Mouse (Mus musculus) liver, embryonic 15.5 days (tissue): ENCODE measurements around the gene Gm45753. TPM values are rescaled to one million over a fixed set of nuclear protein-coding genes. Genes with fewer than 3 reads are reported as not detected.
A peak's percentile ranks its signal among the peaks of the same experiment; 100 is the strongest.
"Not testable (repeated sequence)": the region's sequence is repeated elsewhere in the genome, so short reads cannot be mapped to it uniquely, and the experiment has no call there.

Source experiments
- ATAC-seq: fragments of 200-750 bp; cut with Nextera tagmentation; 2 replicates; pipeline ENCODE4 v1.8.0; 2017; ENCODE audit warnings: moderate number of reproducible peaks, mild to moderate bottlenecking, moderate library complexity; ENCODE audit not compliant: insufficient read depth
- H3K27ac ChIP-seq: fragments of 300-500 bp; sonication (generic); replicated peaks from 2 replicates; pipeline ENCODE4 v1.5.1; 2015; ENCODE audit warnings: mild to moderate bottlenecking, inconsistent platforms
- H3K27me3 ChIP-seq: fragments of 300-500 bp; sonication (generic); 2 replicates; pipeline ENCODE4 v1.6.1; 2015; ENCODE audit warnings: mild to moderate bottlenecking, inconsistent platforms
- H3K36me3 ChIP-seq: fragments of 300-500 bp; sonication (generic); replicated peaks from 2 replicates; pipeline ENCODE4 v1.6.1; 2015; ENCODE audit warnings: moderate library complexity, mild to moderate bottlenecking, inconsistent platforms
- H3K4me1 ChIP-seq: fragments of 300-500 bp; sonication (generic); replicated peaks from 2 replicates; pipeline ENCODE4 v1.6.1; 2015; ENCODE audit warnings: inconsistent platforms
- H3K4me2 ChIP-seq: fragments of 300-500 bp; sonication (generic); 2 replicates; pipeline ENCODE4 v1.6.1; 2015; ENCODE audit warnings: moderate library complexity, mild to moderate bottlenecking, inconsistent platforms
- H3K4me3 ChIP-seq: fragments of 300-500 bp; sonication (generic); replicated peaks from 2 replicates; pipeline ENCODE4 v1.5.1; 2015; ENCODE audit warnings: mild to moderate bottlenecking, inconsistent platforms
- H3K9ac ChIP-seq: fragments of 300-500 bp; sonication (generic); 2 replicates; pipeline ENCODE4 v1.6.1; 2015; ENCODE audit warnings: moderate library complexity, mild to moderate bottlenecking, inconsistent platforms
- H3K9me3 ChIP-seq: fragments of 300-500 bp; sonication (generic); replicated peaks from 2 replicates; pipeline ENCODE4 v1.6.1; 2016; ENCODE audit warnings: inconsistent platforms
- WGBS: fragments of 180-500 bp; shearing (Covaris S2); methylation state at CpG from one replicate; pipeline ENCODE4 v1.1.7; 2015; ENCODE audit warnings: mixed read lengths; ENCODE audit not compliant: insufficient replicate concordance; 5-methylcytosine and 5-hydroxymethylcytosine counted together
- polyA plus RNA-seq: library from polyadenylated mRNA; unstranded; fragments of >200 nt; fragmentation: Nextera tagmentation; extraction: Ambion mirVana; gene quantifications from 2 replicates; pipeline ENCODE4 v1.2.1, GENCODE M21; 2015

Gm45753 gene
- 14.8 and 14.9 TPM in 2 replicates for polyA plus RNA-seq

GRCm38 (mm10) chr8:45308366-45308765 is at the start of gene Gm45753:
Gene Gm45753 (minus strand): TSS chr8:45308466.
- Histone ChIP-seq H3K9ac (no peak within 1 kb of the TSS), H3K4me1 (no peaks in the 10 kb centered on the region), H3K4me3 (no peak within 1 kb of the TSS), H3K9me3 (no peaks in the 10 kb centered on the region), H3K4me2 (no peak within 1 kb of the TSS), H3K36me3 (no peaks in the 10 kb centered on the region), H3K27ac (no peak within 1 kb of the TSS), H3K27me3 (no peaks in the 10 kb centered on the region)
- no peak for ATAC-seq
- WGBS = 71% methylated on average over 13 of the region's 13 CpGs

- Histone ChIP-seq H3K27ac (no peak overlapping the region), H3K4me2 (no peak overlapping the region), H3K9ac (no peak overlapping the region), H3K4me1 (no peaks in the 10 kb centered on the region), H3K27me3 (peaks cover 7% of the 10 kb centered on the region; the same call in 1 of the 2 replicates), H3K4me3 (no peak overlapping the region), H3K36me3 (no peaks in the 10 kb centered on the region), H3K9me3 (no peaks in the 10 kb centered on the region)
- no peak for ATAC-seq
- WGBS = 62% methylated on average over 6 of the region's 6 CpGs
These were observed 47.5 kb upstream of the Gm45753 start for GRCm38 (mm10) chr8:45355809-45356208.

GRCm38 (mm10) chr8:45345031-45345430 is 36.8 kb upstream of the Gm45753 start:
- 14% methylated on average over 6 of the region's 6 CpGs for WGBS
- H3K4me2 ChIP-seq = no peak overlapping the region
- H3K36me3 ChIP-seq = no peaks in the 10 kb centered on the region
- H3K27ac ChIP-seq = no peak overlapping the region
- H3K9me3 ChIP-seq = no peaks in the 10 kb centered on the region
- H3K4me1 ChIP-seq = no peaks in the 10 kb centered on the region
- no peak overlapping the region for H3K9ac ChIP-seq
- H3K27me3 ChIP-seq = no peaks in the 10 kb centered on the region
- ATAC-seq = no peak
- H3K4me3 ChIP-seq = no peak overlapping the region

DNA sequence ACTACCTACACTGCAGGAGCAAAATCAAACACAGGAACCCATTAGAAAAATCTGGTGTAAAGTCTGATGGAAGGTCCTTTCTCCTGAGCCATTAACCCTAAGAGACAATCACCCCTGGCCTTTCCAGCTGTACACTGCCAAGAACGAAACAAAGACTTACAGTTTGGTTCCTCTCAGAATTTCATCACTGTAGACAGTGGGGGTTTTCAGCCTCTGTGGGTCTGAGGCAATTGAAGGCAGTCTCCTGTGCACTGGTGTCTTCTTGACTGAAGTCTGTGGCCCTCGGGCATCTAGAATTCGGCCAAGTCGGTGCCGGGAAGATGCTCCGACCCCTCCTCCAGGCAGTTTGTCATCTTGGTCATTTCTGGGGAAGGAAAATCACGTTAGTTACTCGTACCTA is 36.0 kb upstream of the Gm45753 start:
- ATAC-seq = no peak

DNA sequence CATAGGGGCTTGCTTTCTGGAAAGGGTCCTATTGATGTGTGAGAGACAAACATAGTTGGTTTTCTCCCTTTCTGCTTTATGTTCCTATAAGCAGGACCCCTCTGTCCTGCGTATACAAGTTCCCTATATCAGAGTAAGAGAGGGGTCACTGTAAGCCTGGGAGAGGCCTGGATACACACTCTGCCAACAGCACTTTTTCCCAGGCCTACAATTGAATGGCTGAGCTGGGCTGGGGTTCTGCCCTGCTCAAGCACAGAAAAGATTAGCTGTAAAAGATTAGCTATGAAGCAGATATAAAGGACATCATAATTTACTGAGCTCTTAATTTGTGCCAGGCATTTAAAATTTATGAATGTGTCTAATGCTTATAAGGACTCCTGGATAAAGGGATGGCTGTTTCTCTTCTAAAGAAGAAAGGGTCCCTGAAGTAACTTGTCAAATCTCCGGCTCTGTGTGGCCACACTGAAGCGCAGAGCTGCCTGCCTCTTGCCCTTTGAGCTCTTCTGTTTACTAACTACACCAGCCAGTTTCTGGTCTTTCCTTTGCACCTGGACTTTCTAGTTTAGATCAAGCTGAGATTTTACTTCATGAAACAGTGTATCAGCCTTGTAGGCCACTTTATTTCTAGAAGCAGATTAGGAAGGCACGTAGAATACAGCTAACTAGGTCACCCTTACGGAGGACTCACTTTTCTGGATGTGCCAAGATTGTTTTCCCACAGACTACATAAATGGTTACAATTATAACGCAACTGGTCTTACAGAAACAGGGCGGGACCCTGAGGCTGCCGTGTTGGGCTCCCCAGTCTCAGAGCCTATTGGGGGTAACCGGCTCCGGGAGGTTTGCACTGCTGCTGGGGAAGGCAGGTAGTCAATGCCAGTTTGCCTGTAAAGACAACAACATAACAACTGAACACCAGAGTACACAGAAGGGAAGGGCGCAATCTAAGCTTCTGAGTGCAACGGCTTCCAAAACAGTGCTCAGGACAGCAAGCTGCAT is 33.7 kb upstream of the Gm45753 start:
- 0 out of 2 replicates have a peak, but pooled peaks have one; percentile 42 for ATAC-seq
- H3K27ac ChIP-seq = peak overlapping the region; percentile 57
- WGBS = 67% methylated on average over 12 of the region's 12 CpGs
- H3K36me3 ChIP-seq = no peaks in the 10 kb centered on the region
- no peak overlapping the region for H3K4me2 ChIP-seq
- H3K9me3 ChIP-seq = no peaks in the 10 kb centered on the region
- no peaks in the 10 kb centered on the region for H3K4me1 ChIP-seq
- H3K9ac ChIP-seq = no peak overlapping the region
- H3K4me3 ChIP-seq = no peak overlapping the region
- no peaks in the 10 kb centered on the region for H3K27me3 ChIP-seq

More for the DNA sequence above, 36.0 kb upstream of the Gm45753 start:
- Histone ChIP-seq H3K9ac (no peak overlapping the region), H3K4me3 (no peak overlapping the region), H3K9me3 (no peaks in the 10 kb centered on the region), H3K4me1 (no peaks in the 10 kb centered on the region), H3K36me3 (no peaks in the 10 kb centered on the region), H3K27ac (no peak overlapping the region), H3K27me3 (no peaks in the 10 kb centered on the region), H3K4me2 (no peak overlapping the region)
- WGBS = 73% methylated on average over 8 of the region's 8 CpGs

DNA sequence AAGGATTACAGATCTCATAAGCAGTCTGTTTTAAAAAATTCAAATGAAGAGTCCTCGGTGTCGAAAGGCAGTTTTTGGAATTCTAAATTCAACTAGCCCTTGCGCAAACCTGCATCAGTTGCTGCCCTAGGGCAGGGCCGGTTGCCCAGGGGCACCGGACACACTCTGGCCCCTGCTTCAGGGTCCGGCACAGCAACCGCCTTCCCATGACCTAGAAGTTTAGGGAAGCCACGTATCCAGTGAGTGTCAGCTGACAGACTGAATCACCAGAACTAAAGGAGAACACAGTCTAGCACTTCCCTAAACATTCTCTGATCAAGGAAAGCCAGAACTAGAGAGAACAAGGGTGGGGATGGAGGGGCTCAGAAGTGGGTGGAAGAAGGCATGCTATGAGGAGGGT is 25.2 kb upstream of the Gm45753 start:
- no peak overlapping the region for H3K9ac ChIP-seq
- WGBS = 2% methylated on average over 8 of the region's 8 CpGs

GRCm38 (mm10) chr8:45332685-45333409 is 24.6 kb upstream of the Gm45753 start, which contains the start of gene Cyp4v3:
Gene Cyp4v3 (minus strand): TSS chr8:45333216.
- Histone ChIP-seq H3K4me1 (peaks cover 8% of the 10 kb centered on the region; the same call in 1 of the 2 replicates), H3K27me3 (no peaks in the 10 kb centered on the region), H3K4me2 (peak within 1 kb of the TSS; percentile 66), H3K9ac (peak within 1 kb of the TSS; percentile 8; the same call in 1 of the 2 replicates), H3K9me3 (no peaks in the 10 kb centered on the region), H3K4me3 (peak within 1 kb of the TSS; percentile 57), H3K36me3 (no peaks in the 10 kb centered on the region), H3K27ac (peak within 1 kb of the TSS; percentile 33)
- under 1% methylated on average over 44 of the region's 44 CpGs for WGBS
- ATAC-seq = peak; percentile 72

More for the DNA sequence above, 25.2 kb upstream of the Gm45753 start:
- ATAC-seq = peak; percentile 77
- peak overlapping the region; percentile 57 for H3K4me3 ChIP-seq
- H3K4me1 ChIP-seq = peaks cover 8% of the 10 kb centered on the region; the same call in 1 of the 2 replicates
- no peaks in the 10 kb centered on the region for H3K27me3 ChIP-seq
- H3K36me3 ChIP-seq = no peaks in the 10 kb centered on the region
- no peaks in the 10 kb centered on the region for H3K9me3 ChIP-seq
- H3K4me2 ChIP-seq = peak overlapping the region; percentile 66
- H3K27ac ChIP-seq = peak overlapping the region; percentile 33; the same call in 1 of the 2 replicates

- Histone ChIP-seq H3K27me3 (no peaks in the 10 kb centered on the region), H3K27ac (no peak overlapping the region), H3K4me3 (no peak overlapping the region), H3K9ac (no peak overlapping the region), H3K4me2 (no peak overlapping the region), H3K4me1 (peaks cover 8% of the 10 kb centered on the region; the same call in 1 of the 2 replicates), H3K9me3 (no peaks in the 10 kb centered on the region), H3K36me3 (no peaks in the 10 kb centered on the region)
- 32% methylated on average over 3 of the region's 3 CpGs for WGBS
- no peak for ATAC-seq
These were observed 22.6 kb upstream of the Gm45753 start for GRCm38 (mm10) chr8:45330856-45331255.

- Histone ChIP-seq H3K9me3 (no peaks in the 10 kb centered on the region), H3K4me1 (peaks cover 8% of the 10 kb centered on the region; the same call in 1 of the 2 replicates), H3K4me3 (no peak overlapping the region), H3K27me3 (no peaks in the 10 kb centered on the region), H3K27ac (no peak overlapping the region), H3K9ac (no peak overlapping the region), H3K36me3 (no peaks in the 10 kb centered on the region), H3K4me2 (no peak overlapping the region)
- 66% methylated on average over 6 of the region's 6 CpGs for WGBS
- no peak for ATAC-seq
These were observed 21.1 kb upstream of the Gm45753 start for GRCm38 (mm10) chr8:45329206-45329980.

DNA sequence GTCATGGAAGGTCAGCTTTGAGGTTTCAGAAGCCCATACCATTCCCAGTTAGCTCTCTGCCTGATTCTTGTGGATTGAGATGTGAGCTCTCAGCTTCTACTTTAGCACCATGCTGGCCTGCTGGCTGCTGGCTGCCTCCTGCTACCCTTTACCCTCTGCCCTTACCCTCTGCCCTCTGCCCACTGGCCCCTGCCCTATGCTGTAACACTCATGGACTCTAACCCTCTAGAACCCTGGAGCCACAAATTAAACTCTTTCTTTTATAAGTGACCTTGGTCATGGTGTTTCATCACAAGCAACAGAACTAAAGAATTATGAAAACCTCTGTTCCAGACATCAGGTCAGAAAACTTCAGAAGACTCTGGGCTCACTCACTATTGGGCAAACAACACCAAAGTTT is 18.8 kb upstream of the Gm45753 start:
- H3K4me2 ChIP-seq, H3K27ac ChIP-seq, H3K27me3 ChIP-seq, H3K9me3 ChIP-seq, H3K36me3 ChIP-seq, H3K4me3 ChIP-seq, ATAC-seq, H3K9ac ChIP-seq, H3K4me1 ChIP-seq: not testable (repeated sequence)
